Mouse (Mus musculus): ENCODE results near the gene Trpm7.

Trpm7 gene

GRCm38 (mm10) chr2:126817414-126817813, 58.6 kb downstream of the Trpm7 start:
- no peak for DNase-seq (ENCODE audit: extremely low spot score, low read depth, low spot score)

- DNase-seq (ENCODE audit: extremely low spot score, low read depth, low spot score): no peak
Measured at GRCm38 (mm10) chr2:126816644-126817347, 59.2 kb downstream of the Trpm7 start.

GRCm38 (mm10) chr2:126815822-126816221, 60.2 kb downstream of the Trpm7 start:
- no peak for DNase-seq (ENCODE audit: extremely low spot score, low read depth, low spot score)

- DNase-seq (ENCODE audit: extremely low spot score, low read depth, low spot score): no peak
Measured at GRCm38 (mm10) chr2:126801980-126802379, 74.0 kb downstream of the Trpm7 start.

GRCm38 (mm10) chr2:126798455-126798854, 77.6 kb downstream of the Trpm7 start:
- no peak for DNase-seq (ENCODE audit: extremely low spot score, low read depth, low spot score)

- no peak for DNase-seq (ENCODE audit: extremely low spot score, low read depth, low spot score)
Measured at GRCm38 (mm10) chr2:126795708-126796107, 80.3 kb downstream of the Trpm7 start.

GRCm38 (mm10) chr2:126792611-126793010, 83.4 kb downstream of the Trpm7 start:
- DNase-seq (ENCODE audit: extremely low spot score, low read depth, low spot score): no peak

- DNase-seq (ENCODE audit: extremely low spot score, low read depth, low spot score): no peak
Measured at GRCm38 (mm10) chr2:126787721-126788342, 88.2 kb downstream of the Trpm7 start.

- DNase-seq (ENCODE audit: extremely low spot score, low read depth, low spot score): no peak
Measured at GRCm38 (mm10) chr2:126783370-126783769, 92.7 kb downstream of the Trpm7 start, which contains the start of gene Usp50. Gene Usp50, minus strand, starts transcription at chr2:126783470.

- DNase-seq (ENCODE audit: extremely low spot score, low read depth, low spot score): no peak
Measured at GRCm38 (mm10) chr2:126782433-126782832, 93.6 kb downstream of the Trpm7 start.

GRCm38 (mm10) chr2:126781478-126781877, 94.6 kb downstream of the Trpm7 start:
- no peak for DNase-seq (ENCODE audit: extremely low spot score, low read depth, low spot score)

- DNase-seq (ENCODE audit: extremely low spot score, low read depth, low spot score): no peak
Measured at GRCm38 (mm10) chr2:126780286-126780685, 95.7 kb downstream of the Trpm7 start.

GRCm38 (mm10) chr2:126778806-126779205, 97.2 kb downstream of the Trpm7 start:
- DNase-seq (ENCODE audit: extremely low spot score, low read depth, low spot score): no peak

- DNase-seq (ENCODE audit: extremely low spot score, low read depth, low spot score): no peak
Measured at GRCm38 (mm10) chr2:126776416-126776815, 99.6 kb downstream of the Trpm7 start.

GRCm38 (mm10) chr2:126775951-126776350, 100.1 kb downstream of the Trpm7 start:
- DNase-seq (ENCODE audit: extremely low spot score, low read depth, low spot score): no peak

- no peak for DNase-seq (ENCODE audit: extremely low spot score, low read depth, low spot score)
Measured at GRCm38 (mm10) chr2:126772217-126772616, 103.8 kb downstream of the Trpm7 start.

GRCm38 (mm10) chr2:126769431-126770181, 106.4 kb downstream of the Trpm7 start:
- DNase-seq (ENCODE audit: extremely low spot score, low read depth, low spot score): no peak

- no peak for DNase-seq (ENCODE audit: extremely low spot score, low read depth, low spot score)
Measured at GRCm38 (mm10) chr2:126768194-126768593, 107.8 kb downstream of the Trpm7 start.

- no peak for DNase-seq (ENCODE audit: extremely low spot score, low read depth, low spot score)
Measured at GRCm38 (mm10) chr2:126767599-126767998, 108.4 kb downstream of the Trpm7 start.

GRCm38 (mm10) chr2:126765867-126766582, 110.0 kb downstream of the Trpm7 start:
- no peak for DNase-seq (ENCODE audit: extremely low spot score, low read depth, low spot score)

- DNase-seq (ENCODE audit: extremely low spot score, low read depth, low spot score): no peak
Measured at GRCm38 (mm10) chr2:126759351-126759750, 116.7 kb downstream of the Trpm7 start.

Data from hindlimb bud, embryonic 11.5 days (tissue).